Comparison of ENCODE assay signal across 23 mouse cellular contexts in genomic region chr4:107005166-107005565, GRCm38 (mm10).
DNase-seq lines count a peak whose midpoint lies in the region; ATAC-seq and TF ChIP-seq lines count a peak whose summit lies in the region.
"Had no signal": no experiment of that assay in that cellular context is flagged by ENCODE, and none has a peak within 500 bp of the region (broad histone marks: within the 10 kb centered on the region; RNA-seq: fewer than 3 reads in every experiment).

No protein-coding gene starts in this region.

- no peak for TF ChIP-seq EP300 in MEL (IDR thresholded peaks at IDR 0.05; ENCODE audit: low read depth in 1 of 2, low read length in 2 of 2)
- no peak for TF ChIP-seq EP300 in liver, embryonic 14.5 days (IDR thresholded peaks at IDR 0.05; ENCODE audit: low read depth)

- TF ChIP-seq RAD21 in MEL (IDR thresholded peaks at IDR 0.05; ENCODE audit: low read depth, low read length): no peak

- no peak for TF ChIP-seq POLR2A in MEL (IDR thresholded peaks at IDR 0.05; ENCODE audit: control insufficient read depth in 1 of 2, insufficient read depth in 1 of 2, low read depth in 1 of 2, low read length in 2 of 2, poor library complexity in 1 of 2)

- H3K4me1 ChIP-seq in heart, embryonic 11.5 days (ENCODE audit: control insufficient read depth, insufficient read depth, low read length): peaks cover 37% of the 10 kb centered on the region
- H3K4me1 ChIP-seq in MEL (ENCODE audit: control insufficient read depth in 1 of 2, insufficient read depth in 2 of 2, low read length in 2 of 2): peaks cover 45 to 64% of the 10 kb centered on the region in 2 experiments
- H3K4me1 ChIP-seq in intestine, embryonic 16.5 days (ENCODE audit: control insufficient read depth, insufficient read depth, low read length): peaks cover 52% of the 10 kb centered on the region
- H3K4me1 ChIP-seq in liver, embryonic 14.5 days (replicated peaks; ENCODE audit: control insufficient read depth in 2 of 2, insufficient read depth in 2 of 2, low read length in 1 of 2): peaks cover 67 to 68% of the 10 kb centered on the region in 2 experiments

- H3K9ac ChIP-seq in heart, embryonic 11.5 days (ENCODE audit: low read depth, low read length): no peak overlapping the region
- H3K9ac ChIP-seq in MEL (ENCODE audit: control insufficient read depth, low read depth, low read length, poor library complexity, severe bottlenecking): no peak overlapping the region
- no peak overlapping the region for H3K9ac ChIP-seq in intestine, embryonic 16.5 days (ENCODE audit: low read depth, low read length)
- H3K9ac ChIP-seq in liver, embryonic 14.5 days (replicated peaks): no peak overlapping the region; the same call in 1 of the 2 replicates
- H3K9ac ChIP-seq: forebrain, embryonic 12.5 days; heart, embryonic 12.5 days; limb, embryonic 15.5 days; midbrain, embryonic 15.5 days; neural tube, embryonic 12.5 days had no signal

- no peaks in the 10 kb centered on the region for H3K9me3 ChIP-seq in heart, embryonic 11.5 days (replicated peaks; ENCODE audit: control insufficient read depth, low read length)
- no peaks in the 10 kb centered on the region for H3K9me3 ChIP-seq in MEL (replicated peaks; ENCODE audit: insufficient read depth, low read length)
- no peaks in the 10 kb centered on the region for H3K9me3 ChIP-seq in intestine, embryonic 16.5 days (ENCODE audit: control insufficient read depth, low read length)
- H3K9me3 ChIP-seq in liver, embryonic 14.5 days (ENCODE audit: control insufficient read depth, low read length): no peaks in the 10 kb centered on the region
- H3K9me3 ChIP-seq: embryonic facial prominence, embryonic 10.5 days; forebrain, embryonic 12.5 days; heart, embryonic 12.5 days; hindbrain, embryonic 10.5 days; limb, embryonic 15.5 days; midbrain, embryonic 15.5 days; neural tube, embryonic 12.5 days had no signal

- peaks cover 19% of the 10 kb centered on the region for H3K79me2 ChIP-seq in MEL (ENCODE audit: control insufficient read depth, insufficient read depth, low read length, poor library complexity)

- no peak overlapping the region for H3K4me3 ChIP-seq in heart, embryonic 11.5 days (ENCODE audit: low read depth, low read length)
- peak overlapping the region in 1 of 2 experiments; percentile 21; a peak in 1 of 4 replicates for H3K4me3 ChIP-seq in MEL (ENCODE audit: control insufficient read depth in 1 of 2, insufficient read depth in 1 of 2, low read depth in 2 of 2, low read length in 2 of 2)
- no peak overlapping the region for H3K4me3 ChIP-seq in intestine, embryonic 16.5 days (ENCODE audit: low read length)
- no peak overlapping the region for H3K4me3 ChIP-seq in liver, embryonic 14.5 days (ENCODE audit: insufficient read depth in 1 of 2, low read depth in 2 of 2, low read length in 2 of 2)
- H3K4me3 ChIP-seq: embryonic facial prominence, embryonic 10.5 days; forebrain, embryonic 12.5 days; heart, embryonic 12.5 days; hindbrain, embryonic 10.5 days; limb, embryonic 15.5 days; midbrain, embryonic 15.5 days; neural tube, embryonic 12.5 days had no signal

- no peak overlapping the region for H3K4me2 ChIP-seq in heart, embryonic 11.5 days
- H3K4me2 ChIP-seq in intestine, embryonic 16.5 days (ENCODE audit: low read depth, low read length): no peak overlapping the region
- peak overlapping the region; percentile 50 for H3K4me2 ChIP-seq in liver, embryonic 14.5 days (ENCODE audit: low read depth)
- H3K4me2 ChIP-seq: forebrain, embryonic 12.5 days; heart, embryonic 12.5 days; limb, embryonic 15.5 days; midbrain, embryonic 15.5 days; neural tube, embryonic 12.5 days had no signal

- no peak for ATAC-seq in heart, embryonic 11.5 days (replicated peaks; ENCODE audit: insufficient number of reproducible peaks, low FRiP score, low TSS enrichment)
- no peak for ATAC-seq in intestine, embryonic 16.5 days
- ATAC-seq in liver, embryonic 14.5 days (ENCODE audit: insufficient read depth): peak; percentile 32; the same call in 1 of the 2 replicates
- ATAC-seq: inflammation-experienced regulatory T-cells, adult 6 months; midbrain, embryonic 15.5 days had no signal

- 0 out of 2 replicates have a peak overlapping the region, but pooled peaks have one; percentile 15 for H3K27ac ChIP-seq in heart, embryonic 11.5 days (ENCODE audit: low read depth, low read length)
- peak overlapping the region; percentile 41 for H3K27ac ChIP-seq in MEL (ENCODE audit: control insufficient read depth, low read depth, low read length)
- H3K27ac ChIP-seq in intestine, embryonic 16.5 days (ENCODE audit: low read length): peak overlapping the region; percentile 87; the same call in 1 of the 2 replicates
- peak overlapping the region; percentile 78 for H3K27ac ChIP-seq in liver, embryonic 14.5 days
- H3K27ac ChIP-seq: embryonic facial prominence, embryonic 10.5 days; forebrain, embryonic 12.5 days; hindbrain, embryonic 10.5 days; limb, embryonic 15.5 days; macrophage; midbrain, embryonic 15.5 days; neural tube, embryonic 12.5 days; stomach, postnatal 0 days had no signal

- DNase-seq in heart, adult 18-20 months: no peak
- peak; percentile 51 for DNase-seq in MEL (ENCODE audit: low read depth, low spot score)
- DNase-seq in liver, embryonic 14.5 days (ENCODE audit: low read depth in 3 of 3, low spot score in 3 of 3): peak in 1 of 3 experiments; percentile 41
- no peak for DNase-seq in urinary bladder, postnatal 14 days (ENCODE audit: low spot score)
- DNase-seq in cerebellum, postnatal 10 days: no peak
- DNase-seq in adrenal gland, postnatal 4 days (ENCODE audit: low spot score in 2 of 2): no peak
- DNase-seq: cerebellum, adult 9-10 months; heart, postnatal 10 days; kidney, postnatal 25 days; right cerebral cortex, postnatal 14 days; thymus, adult 2 months had no signal

- 0 out of 2 replicates have a peak, but pooled peaks cover under 1% of the 10 kb centered on the region for H3K36me3 ChIP-seq in heart, embryonic 11.5 days (ENCODE audit: control insufficient read depth, insufficient read depth, low read length)
- peaks cover 2 to 56% of the 10 kb centered on the region in 2 experiments for H3K36me3 ChIP-seq in MEL (ENCODE audit: control insufficient read depth in 1 of 2, insufficient read depth in 2 of 2, low read length in 2 of 2)
- no peaks in the 10 kb centered on the region for H3K36me3 ChIP-seq in intestine, embryonic 16.5 days (ENCODE audit: control insufficient read depth, insufficient read depth, low read length)
- peaks cover 2% of the 10 kb centered on the region; the same call in 1 of the 2 replicates for H3K36me3 ChIP-seq in liver, embryonic 14.5 days (replicated peaks; ENCODE audit: control insufficient read depth, insufficient read depth, low read depth)
- H3K36me3 ChIP-seq: midbrain, embryonic 15.5 days had no signal

- TF ChIP-seq CTCF in MEL (IDR thresholded peaks at IDR 0.05 in 2 of 3, conservative IDR thresholded peaks at IDR 0.05 in 1 of 3; ENCODE audit: control insufficient read depth in 1 of 3, insufficient read depth in 1 of 3, low read depth in 2 of 3, low read length in 3 of 3, poor library complexity in 1 of 3, severe bottlenecking in 1 of 3): no peak
- TF ChIP-seq CTCF in liver, embryonic 14.5 days (IDR thresholded peaks at IDR 0.05; ENCODE audit: low read depth): no peak

- 81% methylated on average over 5 of the region's 5 CpGs for WGBS in heart, embryonic 11.5 days (ENCODE audit: insufficient replicate concordance)
- 60% methylated on average over 5 of the region's 5 CpGs for WGBS in intestine, embryonic 16.5 days
- WGBS in liver, embryonic 14.5 days (ENCODE audit: insufficient replicate concordance): 22% methylated on average over 5 of the region's 5 CpGs

- no peaks in the 10 kb centered on the region for H3K27me3 ChIP-seq in heart, embryonic 11.5 days (ENCODE audit: control insufficient read depth, insufficient read depth, low read length)
- H3K27me3 ChIP-seq in MEL (ENCODE audit: control insufficient read depth in 1 of 2, insufficient read depth in 2 of 2, low read length in 2 of 2): no peaks in the 10 kb centered on the region
- H3K27me3 ChIP-seq in intestine, embryonic 16.5 days (replicated peaks; ENCODE audit: control insufficient read depth, insufficient read depth, low read length): no peaks in the 10 kb centered on the region
- H3K27me3 ChIP-seq in liver, embryonic 14.5 days (ENCODE audit: control insufficient read depth, insufficient read depth, low read length): no peaks in the 10 kb centered on the region
- H3K27me3 ChIP-seq: forebrain, embryonic 12.5 days; heart, embryonic 12.5 days; limb, embryonic 15.5 days; midbrain, embryonic 15.5 days; neural tube, embryonic 12.5 days had no signal

TF ChIP-seq in MEL, 35 proteins besides CTCF, POLR2A, EP300 and RAD21:
- TF ChIP-seq MAX (IDR thresholded peaks at IDR 0.05; ENCODE audit: low read length): no peak
- no peak for TF ChIP-seq SIN3A (IDR thresholded peaks at IDR 0.05; ENCODE audit: low read length)
- TF ChIP-seq MAZ (IDR thresholded peaks at IDR 0.05; ENCODE audit: low read depth, low read length): no peak
- TF ChIP-seq MYC (IDR thresholded peaks at IDR 0.05; ENCODE audit: low read depth, low read length): no peak
- no peak for TF ChIP-seq ELF1 (IDR thresholded peaks at IDR 0.05; ENCODE audit: low read depth, low read length)
- TF ChIP-seq TCF12 (IDR thresholded peaks at IDR 0.05; ENCODE audit: low read depth, low read length): no peak
- no peak for TF ChIP-seq GATA1 (IDR thresholded peaks at IDR 0.05; ENCODE audit: low read depth, low read length)
- no peak for TF ChIP-seq RCOR1 (IDR thresholded peaks at IDR 0.05; ENCODE audit: low read depth, low read length)
- TF ChIP-seq NRF1 (IDR thresholded peaks at IDR 0.05; ENCODE audit: insufficient read depth, low read depth, low read length, poor library complexity, severe bottlenecking): no peak
- TF ChIP-seq MYB (IDR thresholded peaks at IDR 0.05; ENCODE audit: low read depth, low read length): no peak
- no peak for TF ChIP-seq BHLHE40 (IDR thresholded peaks at IDR 0.05; ENCODE audit: borderline replicate concordance, low read depth, low read length)
- TF ChIP-seq ETS1 (IDR thresholded peaks at IDR 0.05; ENCODE audit: low read depth, low read length): no peak
- no peak for TF ChIP-seq KAT2A (conservative IDR thresholded peaks at IDR 0.05; ENCODE audit: low read depth, low read length)
- TF ChIP-seq SMC3 (IDR thresholded peaks at IDR 0.05; ENCODE audit: low read depth, low read length): no peak
- no peak for TF ChIP-seq TBP (IDR thresholded peaks at IDR 0.05; ENCODE audit: low read depth, low read length)

Comparison
In these comparisons a context has a peak if more than half of its experiments do, and no peak if none do; other contexts are left out.
1. H3K27ac ChIP-seq: peak in every context shown above with its lines; median percentile 87 in intestine, embryonic 16.5 days; 78 in liver, embryonic 14.5 days; 41 in MEL; 15 in heart, embryonic 11.5 days.